Mouse (Mus musculus): ENCODE data around the gene Thada. TPM values are rescaled to one million over a fixed set of nuclear protein-coding genes. Genes with fewer than 3 reads are reported as not detected.
"Not testable (repeated sequence)": the region's sequence is repeated elsewhere in the genome, so short reads cannot be mapped to it uniquely, and the experiment has no call there.

The Thada gene
- polyA plus RNA-seq, 3 experiments from 2014 or later: 19.3 to 113 (median 105) TPM

- ATAC-seq: no peak
These were observed 209.7 kb downstream of the Thada start for GRCm38 (mm10) chr17:84256278-84256819.

DNA sequence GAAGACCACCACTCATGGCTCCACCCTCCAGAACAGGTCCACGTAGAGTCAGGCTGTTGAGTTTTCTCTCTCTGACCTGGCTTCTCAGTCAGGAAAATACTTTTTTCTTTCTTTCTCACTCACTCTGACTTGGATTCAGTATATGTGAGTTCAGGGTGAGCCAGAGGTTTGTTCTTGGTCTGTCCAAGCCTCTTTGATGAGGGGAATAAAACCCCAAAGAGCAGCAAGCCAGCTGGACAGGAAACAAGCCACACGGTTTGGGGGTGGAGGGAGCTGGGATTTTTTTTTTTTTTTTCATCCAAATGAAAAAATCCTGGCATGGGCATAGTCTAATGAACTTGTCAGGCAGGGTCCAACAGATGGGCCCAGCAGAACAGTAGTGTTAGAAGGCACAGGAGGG is 210.2 kb downstream of the Thada start:
- no peak for ATAC-seq

DNA sequence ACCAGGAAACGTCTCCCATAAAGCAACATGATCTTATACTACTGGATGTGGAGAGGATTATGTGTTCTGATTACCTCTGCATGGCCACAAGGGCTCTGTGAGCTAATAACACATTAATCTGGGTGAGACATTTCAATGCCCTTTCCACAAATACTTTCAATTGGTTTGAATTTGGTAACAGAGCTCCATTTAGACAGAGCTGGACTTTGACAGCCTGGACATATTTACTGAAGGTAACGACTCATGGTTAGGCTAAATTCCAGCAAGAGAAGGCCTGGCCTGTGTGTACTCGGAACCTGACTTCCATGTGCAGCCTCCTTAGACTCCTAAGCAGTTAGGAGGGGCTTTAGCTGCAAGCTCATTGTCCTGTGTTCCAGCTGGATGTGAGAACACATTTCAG is 214.6 kb downstream of the Thada start:
- no peak for ATAC-seq

DNA sequence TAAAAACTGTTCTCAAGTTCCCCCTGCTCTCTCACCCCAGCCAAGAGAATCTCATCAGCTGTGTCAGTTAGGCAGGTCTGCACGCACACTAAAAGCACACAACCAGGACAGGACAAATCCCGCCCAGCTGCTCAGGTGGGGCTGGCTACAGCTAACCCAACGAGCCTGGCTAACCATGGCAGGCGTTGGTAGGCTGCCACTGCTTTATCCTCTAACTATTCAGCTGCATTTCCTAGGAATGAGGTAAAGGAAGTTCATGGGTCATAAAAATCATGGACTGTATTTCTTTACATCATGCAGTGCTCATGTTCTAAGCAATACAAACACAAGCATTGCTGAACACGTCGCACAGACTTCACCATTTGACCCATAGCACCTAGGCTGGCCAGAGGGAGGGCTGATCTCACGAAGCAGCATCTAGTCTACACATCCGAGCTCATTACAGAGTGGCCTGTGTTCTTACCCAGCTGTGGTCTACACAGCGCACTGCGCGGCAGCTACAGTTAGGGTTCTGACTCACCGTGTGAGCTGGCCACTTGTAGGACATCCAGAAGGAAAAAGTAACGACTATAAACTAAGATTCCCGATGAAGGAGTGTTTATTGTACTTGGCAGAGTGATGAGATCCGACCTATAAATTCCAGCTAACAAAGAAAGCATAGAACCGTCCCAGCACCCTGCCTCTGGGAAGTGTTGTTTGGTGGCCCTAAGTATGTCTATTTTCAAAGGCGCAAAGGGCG is 221.7 kb downstream of the Thada start:
- no peak for ATAC-seq

DNA sequence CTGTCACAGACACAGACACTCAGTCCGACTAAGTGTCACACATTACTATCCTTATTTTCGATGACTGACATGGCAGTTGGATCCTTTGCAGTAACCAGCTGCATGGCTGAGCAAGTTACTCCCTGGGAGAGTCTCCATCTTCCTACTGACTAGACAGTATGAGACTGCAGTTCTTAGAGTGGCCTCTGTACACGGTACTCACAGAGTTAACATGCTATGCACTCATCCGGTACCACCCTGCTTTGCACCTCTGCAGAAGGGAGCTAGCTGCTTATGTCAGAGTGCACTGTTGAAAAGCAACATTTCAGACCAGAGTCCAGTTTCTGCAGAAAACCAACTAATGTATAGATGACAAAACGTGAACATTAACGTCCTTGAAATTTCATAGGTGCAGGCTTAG is 222.2 kb downstream of the Thada start:
- ATAC-seq: peak; percentile 12

- ATAC-seq: peak; percentile 38
These were observed 224.6 kb downstream of the Thada start for GRCm38 (mm10) chr17:84241308-84241957.

DNA sequence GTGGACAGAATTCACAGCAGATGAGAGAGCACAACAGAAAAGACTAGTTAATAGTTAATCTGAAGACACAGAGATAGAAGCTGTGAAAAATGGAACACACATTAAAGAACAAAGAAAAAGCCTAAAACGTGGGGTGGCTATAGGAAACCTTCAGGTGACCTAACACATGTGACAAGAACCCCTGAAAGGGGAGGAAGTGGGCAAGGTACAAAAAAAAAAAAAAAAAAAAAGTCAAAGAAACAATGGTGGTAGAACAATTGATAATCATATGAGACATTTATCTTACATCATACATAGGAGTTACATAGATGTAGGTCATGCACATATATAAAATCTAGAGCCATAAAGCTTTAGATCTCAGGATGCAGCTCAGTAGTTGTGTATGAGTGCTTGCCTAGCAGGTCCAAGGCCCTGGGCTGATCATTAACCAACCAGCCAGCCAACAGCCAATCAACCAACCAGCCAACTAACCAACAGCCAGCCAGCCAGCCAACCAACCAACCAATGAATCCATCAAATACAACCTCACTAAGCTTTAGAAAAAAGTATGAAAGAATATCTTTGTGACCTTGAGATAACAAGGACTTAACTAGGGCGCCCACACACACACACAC is 226.2 kb downstream of the Thada start:
- ATAC-seq: peak; percentile 69

DNA sequence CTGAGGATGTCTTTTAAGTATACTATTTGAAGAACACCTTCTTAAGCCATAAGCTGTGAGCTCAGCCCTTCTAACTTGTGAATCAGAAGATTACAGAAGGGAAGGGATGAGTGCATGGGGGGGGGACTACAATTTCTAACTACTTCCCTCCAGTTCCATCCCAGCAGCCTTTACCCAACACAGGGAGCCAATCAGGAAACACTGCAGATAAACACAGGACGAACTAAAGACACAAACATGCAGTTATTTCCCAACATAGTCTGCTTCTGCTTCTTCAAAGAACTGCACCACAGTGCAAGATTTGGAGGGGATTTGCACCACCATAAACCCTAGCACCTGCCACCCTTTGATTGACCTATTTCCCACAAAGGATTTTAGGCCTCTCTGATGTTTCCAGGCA is 227.8 kb downstream of the Thada start:
- ATAC-seq: no peak

- no peak for ATAC-seq
These were observed 229.0 kb downstream of the Thada start for GRCm38 (mm10) chr17:84236781-84237557.

GRCm38 (mm10) chr17:84235399-84235928 is 230.5 kb downstream of the Thada start:
- ATAC-seq: no peak

DNA sequence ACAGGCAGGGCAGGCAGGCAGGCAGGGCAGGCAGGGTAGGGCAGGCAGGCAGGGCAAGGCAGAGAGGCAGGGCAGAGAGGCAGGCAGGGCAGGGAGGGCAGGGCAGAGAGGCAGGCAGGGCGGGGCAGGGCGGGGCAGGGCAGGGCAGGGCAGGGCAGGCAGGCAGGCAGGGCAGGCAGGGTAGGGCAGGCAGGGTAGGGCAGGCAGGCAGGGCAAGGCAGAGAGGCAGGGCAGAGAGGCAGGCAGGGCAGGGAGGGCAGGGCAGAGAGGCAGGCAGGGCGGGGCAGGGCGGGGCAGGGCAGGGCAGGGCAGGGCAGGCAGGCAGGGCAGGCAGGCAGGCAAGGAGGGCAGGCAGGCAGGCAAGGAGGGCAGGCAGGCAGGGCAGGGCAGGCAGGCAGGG is 231.2 kb downstream of the Thada start:
- not testable (repeated sequence) for ATAC-seq

- no peak for ATAC-seq
These were observed 232.2 kb downstream of the Thada start for GRCm38 (mm10) chr17:84233758-84234157.

GRCm38 (mm10) chr17:84231361-84231760 is 234.6 kb downstream of the Thada start:
- ATAC-seq: peak; percentile 92

DNA sequence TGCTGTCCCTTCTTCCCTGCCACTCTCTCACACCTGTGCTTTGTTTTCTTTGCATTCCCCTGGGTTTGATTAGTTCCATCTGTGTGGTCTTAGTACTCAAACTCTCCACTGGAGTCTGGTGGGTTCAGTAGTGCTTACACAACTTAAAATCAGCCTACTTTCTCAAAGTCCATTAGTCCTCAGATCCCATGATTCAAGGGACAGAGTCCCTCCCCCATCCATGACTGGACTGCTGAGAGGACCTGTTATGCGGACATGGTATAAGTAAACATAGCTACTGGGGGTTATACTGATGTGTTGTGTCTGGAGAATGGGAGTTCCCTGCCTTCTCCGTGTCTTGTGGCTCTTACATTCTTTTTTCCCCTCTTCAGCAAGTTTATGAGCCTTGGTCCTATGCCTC is 237.8 kb downstream of the Thada start:
- no peak for ATAC-seq

DNA sequence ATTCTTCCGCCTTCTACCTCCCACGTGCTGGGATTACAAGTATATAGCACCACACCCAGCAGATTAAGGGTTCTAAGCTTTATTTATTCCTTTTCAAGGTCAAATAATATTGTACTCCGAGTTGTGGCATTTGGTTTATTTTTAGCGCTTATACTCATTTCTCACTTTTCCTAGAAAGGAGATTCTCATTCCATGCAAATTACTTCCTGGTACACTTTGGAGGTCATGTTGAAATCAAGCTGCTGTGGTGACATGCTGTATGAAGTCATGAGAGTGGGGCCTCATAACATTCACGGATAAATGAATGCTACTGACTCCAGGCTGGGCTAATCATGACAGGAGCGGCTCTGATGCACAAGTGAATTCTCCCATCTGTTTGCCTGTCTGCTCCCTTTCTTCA is 239.3 kb downstream of the Thada start:
- ATAC-seq: peak; percentile 4

DNA sequence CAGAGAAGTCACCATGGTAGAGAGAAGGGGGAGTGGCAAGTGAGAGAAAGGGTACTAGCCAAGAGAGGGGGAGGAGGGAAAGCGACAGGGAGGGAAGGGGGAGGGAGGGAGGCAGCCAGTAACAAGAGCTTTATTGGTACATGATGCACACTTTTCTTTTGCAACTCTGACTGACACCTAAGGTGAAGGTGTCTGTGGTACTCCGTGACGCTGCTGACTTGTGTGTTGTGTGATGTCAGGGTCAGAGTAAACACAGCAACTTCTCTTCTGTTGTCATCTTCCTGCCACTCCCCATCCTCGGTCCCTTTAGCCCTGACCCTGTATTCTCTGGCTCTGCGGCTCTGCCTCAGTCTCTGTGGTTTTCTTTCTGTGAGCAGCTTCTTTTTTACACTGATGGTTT is 239.8 kb downstream of the Thada start:
- peak; percentile 52 for ATAC-seq

DNA sequence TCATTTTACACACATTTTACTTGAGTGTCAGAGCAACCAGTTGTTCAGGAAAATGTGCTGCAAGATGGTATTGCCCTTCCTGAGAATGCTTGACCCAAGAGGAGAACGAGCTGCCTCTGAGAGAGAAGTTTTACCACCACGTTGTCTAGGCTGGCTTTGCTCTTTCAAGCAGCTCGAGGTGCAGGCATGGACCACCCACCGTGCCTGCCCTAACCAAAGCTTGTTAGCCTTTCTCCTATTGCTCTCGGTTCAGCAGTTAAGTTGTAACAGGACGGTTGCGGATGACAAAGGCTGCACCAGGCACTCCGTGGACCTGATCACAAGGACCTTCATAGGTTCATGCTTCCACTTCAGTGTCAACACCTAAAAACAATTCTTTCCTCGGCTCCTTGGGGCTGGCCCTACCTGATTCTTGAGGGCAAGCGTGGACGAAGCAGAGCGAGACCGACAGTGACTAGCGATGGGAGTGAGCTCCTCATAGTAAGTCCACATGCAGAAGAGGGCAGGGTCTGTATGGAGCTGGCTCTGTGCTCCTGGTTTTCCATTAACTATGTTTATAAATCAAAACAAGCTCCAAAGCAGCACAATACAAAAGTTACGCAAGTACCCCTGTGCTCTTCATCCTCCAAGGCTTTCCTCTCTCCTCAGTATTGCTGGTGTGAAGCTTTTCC is 241.7 kb downstream of the Thada start:
- no peak for ATAC-seq

GRCm38 (mm10) chr17:84218841-84219240 is 247.2 kb downstream of the Thada start:
- ATAC-seq: not testable (repeated sequence)

GRCm38 (mm10) chr17:84217696-84218095 is 248.3 kb downstream of the Thada start:
- ATAC-seq: no peak

DNA sequence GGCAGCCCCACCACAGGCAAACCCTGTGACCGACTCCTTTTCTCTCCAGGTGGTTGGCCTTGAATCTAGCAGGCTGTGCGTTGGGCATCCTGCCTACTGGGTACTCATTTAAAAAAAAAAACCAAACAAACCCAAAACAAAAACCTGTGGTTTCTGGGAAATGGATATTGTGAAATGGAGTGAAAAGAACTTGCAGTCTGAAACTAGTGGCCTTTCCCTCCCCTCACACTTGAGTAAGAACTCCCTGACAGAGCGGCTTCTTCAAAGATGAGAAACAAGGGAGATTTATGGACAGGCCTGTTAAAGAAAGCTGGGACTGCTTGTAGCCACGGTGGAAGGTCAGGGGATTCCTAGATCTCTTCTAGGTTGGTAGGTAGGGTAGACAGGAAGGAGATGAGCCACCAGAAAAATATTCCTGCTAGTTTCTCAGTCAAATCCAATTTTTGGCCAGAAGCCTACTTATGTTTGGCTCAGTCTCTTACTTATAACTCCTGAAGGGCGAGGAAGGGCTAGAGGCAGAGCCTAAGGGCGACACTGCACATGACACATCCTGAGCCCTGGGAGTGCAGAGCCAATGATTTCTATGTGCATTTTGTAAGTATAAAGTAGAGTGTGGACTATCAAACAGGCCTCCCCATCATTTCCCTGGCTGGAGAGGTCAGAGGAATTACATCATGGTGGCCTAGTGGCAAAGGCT is 250.6 kb downstream of the Thada start:
- ATAC-seq: no peak

- ATAC-seq: no peak
These were observed 252.5 kb downstream of the Thada start for GRCm38 (mm10) chr17:84213464-84213863.

Measured in inflammation-experienced regulatory T-cells, adult 6 months (primary cell).